Mouse (Mus musculus) heart, postnatal 0 days (tissue): ENCODE data around the gene Trove2. TPM values are rescaled to one million over a fixed set of nuclear protein-coding genes. Genes with fewer than 3 reads are reported as not detected.

Experiments
- ATAC-seq: fragments of 200-750 bp; cut with Nextera tagmentation; 2 replicates; pipeline ENCODE4 v1.8.0; 2017; ENCODE audit warnings: low read depth, moderate number of reproducible peaks, moderate library complexity; ENCODE audit not compliant: insufficient read depth
- DNase-seq: peaks from one replicate; pipeline ENCODE4 v3.0.0-alpha.2; 2016; ENCODE audit warnings: low spot score
- H3K27ac ChIP-seq: fragments of 300-500 bp; sonication (generic); 2 replicates; pipeline ENCODE4 v1.5.1; 2014; ENCODE audit warnings: low read depth, mild to moderate bottlenecking
- H3K27me3 ChIP-seq: fragments of 300-500 bp; sonication (generic); 2 replicates; pipeline ENCODE4 v1.6.1; 2014; ENCODE audit warnings: low read length, mixed read lengths; ENCODE audit not compliant: control insufficient read depth, insufficient read depth
- H3K36me3 ChIP-seq: fragments of 300-500 bp; sonication (generic); replicated peaks from 2 replicates; pipeline ENCODE4 v1.6.1; 2014; ENCODE audit warnings: low read length, mixed read lengths; ENCODE audit not compliant: control insufficient read depth, insufficient read depth
- H3K4me1 ChIP-seq: fragments of 300-500 bp; sonication (generic); 2 replicates; pipeline ENCODE4 v1.6.1; 2014; ENCODE audit warnings: antibody characterized with exemption; ENCODE audit not compliant: control insufficient read depth, insufficient read depth
- H3K4me2 ChIP-seq: fragments of 300-500 bp; sonication (generic); 2 replicates; pipeline ENCODE4 v1.6.1; 2014; ENCODE audit warnings: low read depth, mild to moderate bottlenecking, low read length, moderate library complexity
- H3K4me3 ChIP-seq: fragments of 300-500 bp; sonication (generic); 2 replicates; pipeline ENCODE4 v1.5.1; 2014; ENCODE audit warnings: low read depth, low read length
- H3K9ac ChIP-seq: fragments of 300-500 bp; sonication (generic); replicated peaks from 2 replicates; pipeline ENCODE4 v1.6.1; 2014; ENCODE audit warnings: low read depth, low read length, mixed read lengths
- H3K9me3 ChIP-seq: fragments of 300-500 bp; sonication (generic); replicated peaks from 2 replicates; pipeline ENCODE4 v1.6.1; 2016; ENCODE audit warnings: low read length; ENCODE audit not compliant: control insufficient read depth
- CTCF ChIP-seq: IDR thresholded peaks from 2 replicates; pipeline ENCODE4 v1.5.1; 2016; ENCODE audit warnings: antibody characterized with exemption, control low read depth, low read depth
- EP300 ChIP-seq: IDR thresholded peaks from 2 replicates; pipeline ENCODE4 v1.6.1; 2016; ENCODE audit warnings: antibody characterized with exemption, low read depth
- WGBS: fragments of 180-500 bp; shearing (Covaris S2); extraction: QIAGEN DNeasy Blood & Tissue Kit; methylation state at CpG from one replicate; pipeline ENCODE4 v1.1.7; 2014; 5-methylcytosine and 5-hydroxymethylcytosine counted together
- polyA plus RNA-seq: library from polyadenylated mRNA; unstranded; fragments of >200 nt; fragmentation: Nextera tagmentation; extraction: Ambion mirVana; gene quantifications from 2 replicates; pipeline ENCODE4 v1.2.1, GENCODE M21; 2015
- total RNA-seq: library from RNA; depleted of rRNA; stranded (reverse); fragments of >200 nt; gene quantifications from 2 replicates; pipeline ENCODE4 v1.2.3, GENCODE M21; 2014; ENCODE audit warnings: low replicate concordance

Trove2 gene
- total and polyA plus RNA-seq, 2 experiments from 2014 or later: 8.6 to 13.1 TPM

GRCm38 (mm10) chr1:143710627-143710976 lies 66.3 kb downstream of the Trove2 start:
- H3K27ac ChIP-seq: no peak overlapping the region
- WGBS: 36% methylated on average over 5 of the region's 5 CpGs
- H3K27me3 ChIP-seq: no peaks in the 10 kb centered on the region
- no peak overlapping the region for H3K4me2 ChIP-seq
- TF ChIP-seq CTCF: no peak
- TF ChIP-seq EP300: no peak
- no peak overlapping the region for H3K9ac ChIP-seq
- H3K36me3 ChIP-seq: no peaks in the 10 kb centered on the region
- no peaks in the 10 kb centered on the region for H3K9me3 ChIP-seq
- no peak overlapping the region for H3K4me3 ChIP-seq
- DNase-seq: no peak
- H3K4me1 ChIP-seq: no peaks in the 10 kb centered on the region
- ATAC-seq: no peak

DNA sequence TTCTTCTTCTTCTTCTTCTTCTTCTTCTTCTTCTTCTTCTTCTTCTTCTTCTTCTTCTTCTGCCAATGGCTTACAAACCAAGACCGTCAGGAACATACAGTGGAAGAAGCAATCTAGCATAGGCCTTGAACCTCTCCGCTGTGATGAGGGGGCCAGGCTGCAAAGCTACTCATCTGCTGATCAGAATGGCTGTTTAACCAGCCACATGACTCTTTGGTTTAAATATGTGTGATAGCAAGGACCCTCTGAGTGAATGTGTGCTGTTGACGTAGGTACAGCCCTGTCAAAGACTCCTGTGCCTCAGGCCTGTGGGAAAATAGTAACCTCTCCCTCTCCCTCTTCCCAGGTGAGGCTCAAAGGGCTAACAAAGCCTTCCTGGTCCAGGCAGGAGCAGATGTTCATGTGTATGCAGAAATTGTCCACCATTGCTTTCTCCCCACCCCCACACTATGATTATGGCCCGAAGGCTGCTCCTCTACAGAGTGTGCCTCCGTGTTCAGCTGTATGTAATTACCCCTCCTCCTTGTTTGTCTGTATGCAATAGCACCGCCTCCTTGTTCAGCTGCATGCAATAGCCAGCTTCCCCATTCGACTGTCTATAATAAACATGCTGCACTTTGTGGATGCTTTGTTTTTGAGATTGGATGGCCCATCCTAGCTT lies 66.8 kb downstream of the Trove2 start:
- ATAC-seq: no peak
- H3K4me3 ChIP-seq: no peak overlapping the region
- WGBS: 69% methylated on average over 7 of the region's 7 CpGs
- no peak overlapping the region for H3K4me2 ChIP-seq
- H3K36me3 ChIP-seq: no peaks in the 10 kb centered on the region
- H3K27ac ChIP-seq: no peak overlapping the region
- H3K27me3 ChIP-seq: no peaks in the 10 kb centered on the region
- TF ChIP-seq CTCF (no peak), EP300 (no peak)
- H3K9ac ChIP-seq: no peak overlapping the region
- H3K4me1 ChIP-seq: no peaks in the 10 kb centered on the region
- DNase-seq: no peak
- no peaks in the 10 kb centered on the region for H3K9me3 ChIP-seq

DNA sequence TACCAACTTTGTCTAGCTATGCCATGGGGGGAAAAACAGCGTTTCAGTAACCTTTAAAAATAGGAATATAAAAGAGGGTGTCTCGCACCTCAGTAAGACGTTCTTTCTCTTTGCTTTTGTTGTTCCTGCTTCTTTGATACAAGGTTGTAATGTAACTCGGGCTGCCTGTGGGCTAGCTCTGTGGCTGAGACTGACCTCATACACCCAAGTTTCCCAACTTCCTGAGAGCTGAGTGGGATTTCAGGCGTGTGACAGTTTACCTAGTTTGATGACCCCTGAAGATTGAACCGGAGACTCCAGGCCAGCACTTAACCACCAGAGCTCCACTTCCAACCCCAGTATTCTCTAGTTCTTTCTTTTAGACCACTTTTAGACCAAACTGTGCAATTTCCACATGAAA lies 68.5 kb downstream of the Trove2 start:
- Histone ChIP-seq H3K4me1 (no peaks in the 10 kb centered on the region), H3K27ac (no peak overlapping the region)
- 75% methylated on average over 6 of the region's 6 CpGs for WGBS

GRCm38 (mm10) chr1:143707006-143707405 lies 69.9 kb downstream of the Trove2 start:
- Histone ChIP-seq H3K27ac (no peak overlapping the region), H3K4me2 (no peak overlapping the region), H3K27me3 (no peaks in the 10 kb centered on the region), H3K4me1 (no peaks in the 10 kb centered on the region), H3K36me3 (no peaks in the 10 kb centered on the region), H3K4me3 (no peak overlapping the region), H3K9ac (no peak overlapping the region), H3K9me3 (no peaks in the 10 kb centered on the region)
- ATAC-seq (no peak), DNase-seq (no peak)
- TF ChIP-seq CTCF (no peak), EP300 (no peak)
- 56% methylated on average over 4 of the region's 4 CpGs for WGBS

More for the DNA sequence above, 68.5 kb downstream of the Trove2 start:
- Histone ChIP-seq H3K36me3 (no peaks in the 10 kb centered on the region), H3K9ac (no peak overlapping the region), H3K4me3 (no peak overlapping the region), H3K4me2 (no peak overlapping the region), H3K9me3 (no peaks in the 10 kb centered on the region), H3K27me3 (no peaks in the 10 kb centered on the region)
- DNase-seq: no peak
- TF ChIP-seq EP300: no peak
- TF ChIP-seq CTCF: no peak
- ATAC-seq: no peak

DNA sequence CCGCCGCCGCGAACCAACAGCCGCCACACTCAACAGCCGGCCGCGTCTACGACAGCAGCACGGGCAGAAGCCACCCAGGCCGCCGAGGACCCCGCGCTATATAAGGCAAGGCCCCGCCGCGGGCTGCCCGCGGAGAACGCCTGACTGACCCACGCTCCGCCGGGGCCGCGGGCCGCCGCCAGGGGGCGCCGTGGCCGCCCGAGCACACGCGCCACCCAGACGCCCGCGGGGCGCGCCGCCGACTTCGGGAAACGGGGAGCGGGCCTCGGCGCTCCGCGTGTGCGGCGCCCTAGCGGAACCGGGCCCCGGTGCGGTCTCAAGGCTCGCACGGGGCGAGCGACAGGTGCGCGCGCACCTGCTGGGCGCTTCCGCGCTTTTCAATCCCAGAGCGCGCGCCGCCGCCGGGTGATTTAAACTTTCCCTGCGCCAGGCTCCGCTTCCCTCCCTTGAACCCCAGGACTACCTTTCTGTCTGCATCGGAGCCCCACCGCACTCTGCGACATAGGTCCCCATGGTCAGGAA lies 74.1 kb downstream of the Trove2 start, which contains the start of gene Cdc73:
Cdc73 (minus strand) TSS at position 153 of the 522 bp plus-strand sequence.
- H3K27me3 ChIP-seq: no peaks in the 10 kb centered on the region
- H3K4me3 ChIP-seq: peak within 1 kb of the TSS; percentile 84
- 0% methylated on average over 46 of the region's 74 CpGs for WGBS
- peaks cover 7% of the 10 kb centered on the region; the same call in 1 of the 2 replicates for H3K36me3 ChIP-seq
- no peak; the same call in 1 of the 2 replicates for TF ChIP-seq CTCF
- no peak for TF ChIP-seq EP300
- peak within 1 kb of the TSS; percentile 77 for H3K4me2 ChIP-seq
- ATAC-seq: peak; percentile 100
- H3K9ac ChIP-seq: peak within 1 kb of the TSS; percentile 85
- peak; percentile 85 for DNase-seq
- H3K27ac ChIP-seq: peak within 1 kb of the TSS; percentile 93
- no peaks in the 10 kb centered on the region for H3K9me3 ChIP-seq
- H3K4me1 ChIP-seq: peaks cover 15% of the 10 kb centered on the region; the same call in 1 of the 2 replicates
